In the genomic region with DNA sequence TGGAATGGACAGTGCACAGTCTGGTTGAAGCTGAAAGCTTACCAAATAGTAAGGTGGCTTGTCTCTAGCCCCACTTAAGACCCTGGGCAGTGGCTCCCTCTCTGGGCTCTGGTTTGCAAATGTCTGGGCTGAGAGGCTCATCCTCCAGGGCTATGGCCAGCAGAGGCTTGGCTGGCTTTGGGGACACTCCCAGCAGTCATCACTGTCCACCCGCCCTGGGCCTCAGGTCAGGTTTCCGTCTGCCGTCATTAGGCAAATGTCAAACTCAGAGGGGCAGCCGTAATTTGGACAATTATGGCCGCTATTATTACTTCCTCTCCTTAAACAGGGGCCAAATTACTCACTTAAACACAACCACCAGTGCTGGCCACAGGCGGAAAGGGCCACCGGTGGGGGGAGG, we compare ENCODE assay signal across 10 mouse cellular contexts.
"Had no signal": no experiment of that assay in that cellular context is flagged by ENCODE, and none has a peak within 500 bp of the region (broad histone marks: within the 10 kb centered on the region; RNA-seq: fewer than 3 reads in every experiment).

No protein-coding gene starts in this region.

- ATAC-seq: midbrain, embryonic 13.5 days had no signal

- H3K27ac ChIP-seq: left cerebral cortex, adult 2 months; liver, embryonic 14.5 days; midbrain, embryonic 13.5 days; stomach, embryonic 15.5 days had no signal

- H3K4me2 ChIP-seq: midbrain, embryonic 13.5 days; stomach, embryonic 15.5 days had no signal

- DNase-seq: kidney, adult 8-10 months; kidney, postnatal 25 days; liver; right cerebral cortex, postnatal 4 days; thymus, adult 2 months; thymus, postnatal 25 days had no signal

- H3K36me3 ChIP-seq: midbrain, embryonic 13.5 days; stomach, embryonic 15.5 days had no signal

- H3K9ac ChIP-seq: liver, embryonic 14.5 days; midbrain, embryonic 13.5 days; stomach, embryonic 15.5 days had no signal

- H3K4me1 ChIP-seq: midbrain, embryonic 13.5 days had no signal

- H3K27me3 ChIP-seq: stomach, embryonic 15.5 days had no signal

- H3K9me3 ChIP-seq: stomach, embryonic 15.5 days had no signal

- H3K4me3 ChIP-seq: left cerebral cortex, adult 2 months; midbrain, embryonic 13.5 days; stomach, embryonic 15.5 days had no signal
